Mouse (Mus musculus): ENCODE measurements around the gene Cryga.
"Not testable (repeated sequence)": the region's sequence is repeated elsewhere in the genome, so short reads cannot be mapped to it uniquely, and the experiment has no call there.

Cryga gene

DNA sequence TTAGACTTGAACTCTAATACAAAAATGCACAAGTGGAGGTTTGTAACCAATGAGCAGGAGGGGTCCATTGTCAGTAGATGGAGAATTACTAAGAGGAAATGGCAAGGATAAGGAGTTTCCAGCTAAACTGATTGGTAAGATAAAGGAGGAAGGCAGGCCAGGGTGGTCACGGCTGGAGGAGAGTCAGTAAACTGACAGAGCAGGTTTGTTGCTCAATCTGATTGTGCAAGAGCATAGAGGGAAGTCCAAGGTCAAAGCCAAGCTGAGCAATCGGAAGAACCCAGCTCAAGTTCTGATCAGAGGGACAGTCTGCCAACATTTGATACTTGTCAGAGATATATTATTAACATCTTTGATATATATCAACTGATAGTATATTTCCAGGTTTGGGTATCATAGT lies 12.8 kb downstream of the Cryga start:
- DNase-seq (ENCODE audit: low spot score) = no peak

DNA sequence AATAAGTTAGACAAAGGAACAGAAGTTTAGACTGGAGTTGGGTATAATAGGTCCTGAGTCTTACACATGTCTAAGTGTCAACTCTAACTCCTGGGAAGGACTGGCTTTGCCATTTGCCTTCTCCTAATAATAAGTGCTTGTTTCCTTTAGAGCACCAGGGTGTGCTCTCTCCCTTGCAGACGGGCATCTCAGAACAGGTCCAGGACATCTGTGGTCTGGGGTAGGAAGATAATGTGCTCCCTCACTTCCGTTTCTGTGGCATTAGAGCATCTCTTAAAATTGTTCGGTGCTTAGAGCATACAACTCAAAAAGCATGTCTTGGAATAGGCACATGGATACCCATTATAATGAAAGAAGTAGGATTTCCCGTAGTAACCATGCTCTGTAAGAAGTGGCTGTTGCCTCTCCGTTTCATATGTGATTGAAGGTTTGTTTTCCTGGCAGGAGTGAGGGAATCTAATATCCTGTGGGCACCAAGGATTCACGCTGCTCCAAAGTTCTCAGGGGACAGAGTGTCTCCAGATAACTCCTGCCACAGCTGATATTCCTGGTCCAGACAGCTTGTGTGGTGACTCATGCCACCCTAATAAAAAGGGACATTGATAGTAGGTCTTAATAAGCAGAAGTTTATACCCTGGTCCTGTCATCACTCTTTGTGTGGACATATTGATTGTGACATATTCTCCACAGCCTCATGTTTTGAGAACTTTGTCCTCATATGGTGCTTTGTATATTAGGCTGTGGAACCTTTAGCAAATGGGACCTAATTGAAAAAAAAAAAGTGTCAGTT lies 14.4 kb downstream of the Cryga start:
- DNase-seq (ENCODE audit: low spot score) = no peak

DNA sequence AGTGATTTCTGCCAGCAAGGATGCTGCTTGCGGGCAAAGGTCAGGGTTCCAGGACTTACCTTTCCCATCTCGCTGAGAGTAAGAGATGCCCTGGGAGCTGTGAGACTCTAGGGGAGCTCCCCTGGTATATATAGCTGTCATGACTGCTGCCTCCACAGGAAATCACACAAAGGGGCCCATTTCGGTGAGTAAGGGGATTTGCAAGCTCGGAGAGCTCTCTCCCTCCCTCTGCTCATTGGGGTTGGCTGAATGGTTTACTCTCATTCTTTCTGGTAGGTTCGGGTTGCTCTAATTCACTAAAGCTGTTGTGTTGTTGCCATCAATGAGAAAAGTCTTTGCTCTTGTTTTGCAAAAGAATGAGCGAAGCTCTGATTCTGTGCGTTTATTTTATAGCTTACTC lies 21.0 kb downstream of the Cryga start, which contains the start of gene Crygb:
Gene Crygb, minus strand, starts transcription at position 101 of the 400 bp plus-strand sequence.
- no peak for DNase-seq (ENCODE audit: low spot score)

DNA sequence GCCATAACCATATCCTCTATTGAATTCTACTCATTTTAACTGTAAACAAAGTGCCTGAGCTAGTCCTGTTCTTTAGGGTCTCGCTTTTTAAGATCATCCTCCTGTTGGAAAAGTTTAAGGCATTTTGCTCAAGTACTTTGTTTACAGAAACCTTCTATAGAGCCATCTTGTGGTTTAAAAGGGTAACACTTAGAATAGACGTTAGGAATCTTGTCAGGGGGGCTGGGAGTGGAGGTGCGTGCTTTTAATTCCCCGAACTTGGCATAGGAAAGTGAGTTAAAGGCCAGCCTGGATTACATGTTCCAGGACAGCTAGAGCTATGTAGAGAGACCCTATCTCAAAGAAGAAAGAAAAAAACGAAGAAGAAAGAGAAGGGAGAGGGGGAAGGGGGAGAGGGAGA lies 27.6 kb downstream of the Cryga start:
- no peak for DNase-seq (ENCODE audit: low spot score)

DNA sequence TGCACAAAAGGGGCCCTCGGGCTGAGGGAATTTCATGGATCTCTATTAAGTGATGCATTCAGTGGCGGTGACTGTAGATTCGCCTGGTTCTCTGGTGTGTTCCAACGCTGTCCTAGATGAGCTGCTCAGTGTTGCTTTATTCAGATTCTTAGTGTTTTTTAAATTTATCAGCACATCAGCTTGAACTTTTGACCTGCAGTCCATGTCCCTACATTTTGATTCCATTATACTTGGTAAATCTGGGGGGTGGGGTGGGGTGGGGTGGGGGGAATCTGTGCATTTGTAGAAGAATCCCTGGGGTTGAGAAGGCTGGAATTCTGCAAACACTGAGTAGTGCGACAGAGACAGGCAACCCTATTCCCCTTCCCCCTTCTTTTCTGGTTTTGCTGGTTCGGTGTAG lies 29.6 kb downstream of the Cryga start, which contains the start of gene Crygc:
Gene Crygc, minus strand, starts transcription at position 101 of the 400 bp plus-strand sequence.
- no peak for DNase-seq (ENCODE audit: low spot score)

DNA sequence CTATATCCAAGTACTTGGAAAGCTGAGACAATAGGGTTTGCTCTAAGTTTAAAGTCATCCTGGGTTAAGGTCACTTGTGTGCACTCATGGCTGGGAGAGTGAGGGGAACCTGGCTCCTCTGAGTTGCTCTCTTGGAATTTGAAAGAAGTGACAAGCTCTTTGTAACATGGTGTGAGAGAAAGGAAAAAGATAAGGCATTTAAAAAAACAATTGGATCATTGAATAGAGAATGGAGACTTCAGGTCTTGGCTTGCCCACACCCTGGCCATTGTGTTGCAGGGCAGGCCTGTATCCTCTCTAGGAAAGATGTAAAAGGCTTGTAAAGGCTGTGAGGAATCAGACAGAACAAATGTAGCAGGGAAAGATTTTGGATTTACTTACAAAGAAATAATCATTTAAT lies 35.3 kb downstream of the Cryga start:
- no peak for DNase-seq (ENCODE audit: low spot score)

DNA sequence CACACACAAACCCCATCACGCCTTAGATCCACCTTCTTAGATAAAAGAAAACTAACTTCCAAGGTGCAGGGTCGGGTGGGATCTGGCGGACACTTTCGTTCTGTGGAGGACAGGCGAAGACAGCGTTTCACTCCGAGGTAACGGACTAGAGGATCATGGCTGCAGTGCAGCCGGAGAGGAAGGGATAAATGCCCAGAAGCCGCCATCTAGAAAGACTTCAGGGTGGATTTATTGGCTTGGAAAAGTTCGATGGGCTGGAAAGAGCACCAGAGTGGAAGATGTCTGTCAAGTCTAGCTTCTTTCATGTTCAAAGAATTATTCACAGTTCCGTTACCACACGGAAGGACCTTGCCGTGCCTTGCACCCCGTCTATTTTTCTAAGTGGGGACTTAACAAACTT lies 39.0 kb downstream of the Cryga start:
- no peak for DNase-seq (ENCODE audit: low spot score)

DNA sequence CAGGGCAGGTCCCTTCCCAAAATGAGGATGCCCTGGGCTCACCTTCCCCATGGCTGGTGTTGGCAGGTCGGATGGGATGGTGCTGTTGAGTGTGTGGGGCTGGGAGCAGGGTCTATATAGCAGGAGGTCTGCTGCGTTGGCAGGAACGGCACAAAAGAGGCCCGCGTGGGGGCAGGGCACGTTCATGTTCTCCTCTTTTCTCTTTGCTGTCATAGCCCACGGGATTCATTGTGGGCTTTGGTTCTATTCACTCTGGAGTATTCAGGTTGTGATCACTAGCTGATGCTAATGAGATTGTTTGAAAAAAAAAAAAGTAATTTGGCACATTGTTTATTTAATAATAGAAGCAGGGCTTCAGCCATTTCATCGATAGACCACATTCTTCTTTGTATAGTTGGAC lies 39.8 kb downstream of the Cryga start, which contains the start of gene Crygd:
Gene Crygd, minus strand, starts transcription at position 101 of the 400 bp plus-strand sequence.
- no peak for DNase-seq (ENCODE audit: low spot score)

DNA sequence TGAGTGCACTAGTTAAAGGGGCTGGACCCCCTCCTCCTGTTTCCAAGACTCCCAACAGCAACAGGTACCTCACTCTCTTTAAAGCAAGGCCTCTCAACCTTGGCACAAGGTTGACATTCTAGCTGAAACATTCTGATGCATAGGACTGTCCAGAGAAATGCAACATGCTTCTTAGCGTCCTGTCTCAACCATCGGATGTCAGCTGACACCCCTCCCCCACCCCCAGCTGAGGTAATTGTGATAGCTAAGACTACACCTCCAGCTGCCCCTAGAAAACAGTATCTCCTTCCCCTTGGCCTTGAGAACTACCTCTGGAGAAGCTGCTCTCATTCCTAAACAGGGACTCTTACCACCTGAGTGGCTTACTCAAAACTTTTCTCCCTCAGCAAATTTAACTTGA lies 51.0 kb downstream of the Cryga start:
- no peak for DNase-seq (ENCODE audit: low spot score)

DNA sequence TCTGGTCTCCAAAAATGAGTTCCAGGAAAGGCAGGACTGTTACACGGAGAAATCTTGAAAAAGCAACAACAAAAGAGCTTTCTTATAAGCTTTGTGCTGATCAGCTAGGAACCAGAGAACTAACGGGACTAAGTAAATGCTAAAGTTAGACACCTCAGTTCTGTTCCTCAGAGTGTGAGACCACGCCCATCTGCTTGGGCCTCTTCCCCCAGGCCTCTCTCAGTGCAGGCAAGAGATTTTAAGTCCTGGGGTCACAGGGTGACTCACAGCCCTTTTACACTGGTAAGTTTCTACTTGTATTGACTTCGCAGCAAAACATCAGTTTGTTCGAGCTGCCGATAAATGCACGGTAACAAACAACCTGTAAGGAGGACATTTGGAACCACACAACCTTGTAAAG lies 51.5 kb downstream of the Cryga start:
- no peak for DNase-seq (ENCODE audit: low spot score)

DNA sequence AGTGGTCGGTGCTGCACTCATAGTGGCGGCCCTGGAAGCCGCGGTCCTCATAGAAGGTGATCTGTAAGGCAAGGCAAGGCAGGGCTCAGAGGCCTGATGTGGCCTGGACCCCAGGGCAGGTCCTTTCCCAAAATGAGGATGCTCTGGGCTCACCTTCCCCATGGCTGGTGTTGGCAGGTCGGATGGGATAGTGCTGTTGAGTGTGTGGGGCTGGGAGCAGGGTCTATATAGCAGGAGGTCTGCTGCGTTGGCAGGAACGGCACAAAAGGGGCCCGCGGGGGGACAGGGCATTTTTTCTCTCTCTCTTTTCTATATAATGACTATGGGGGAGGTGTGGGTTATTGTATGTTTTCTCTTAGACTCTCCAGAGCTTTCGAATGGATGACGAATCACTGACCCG lies 52.2 kb downstream of the Cryga start, which contains the start of gene Cryge:
Gene Cryge, minus strand, starts transcription at position 198 of the 400 bp plus-strand sequence.
- DNase-seq (ENCODE audit: low spot score) = not testable (repeated sequence)

Data from yolk sac, embryonic 10.5 days (tissue).